Mouse (Mus musculus) heart, adult 18-20 months (tissue): ENCODE results near the gene Apbb2. TPM values are rescaled to one million over a fixed set of nuclear protein-coding genes. Genes with fewer than 3 reads are reported as not detected.
"Not testable (repeated sequence)": the region's sequence is repeated elsewhere in the genome, so short reads cannot be mapped to it uniquely, and the experiment has no call there.

Experiments
- DNase-seq, 2 experiments: peaks; one replicate each; pipeline ENCODE4 v3.0.0; 2021 to 2022; ENCODE audit warnings: mixed read lengths in 1 of 2
- total RNA-seq, 2 experiments: library from RNA; stranded (reverse); gene quantifications; 2 replicates each; pipeline ENCODE4 v1.2.3; 2021

The Apbb2 gene
- total RNA-seq, 2 experiments from 2014 or later = 45.5 to 46.5 TPM

DNA sequence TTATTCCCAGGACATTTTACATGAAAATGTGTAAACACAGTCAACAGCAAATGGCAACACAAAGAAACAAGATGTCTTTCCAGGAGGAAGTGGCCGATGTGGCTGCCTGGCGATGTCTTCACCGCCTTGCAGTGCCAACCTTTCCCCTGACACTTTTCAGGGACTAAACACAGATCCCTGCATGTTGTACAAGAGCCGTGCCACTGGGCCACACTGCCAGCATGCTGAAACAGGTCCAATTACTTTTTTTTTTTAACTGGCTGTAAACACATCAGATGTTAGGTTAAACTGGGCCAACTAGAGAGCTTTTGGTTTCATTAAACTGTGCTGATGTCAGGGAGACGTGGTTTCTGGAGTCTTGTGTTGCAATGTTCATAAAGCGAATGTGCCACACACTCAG lies 319.7 kb downstream of the Apbb2 start:
- no peak for DNase-seq

DNA sequence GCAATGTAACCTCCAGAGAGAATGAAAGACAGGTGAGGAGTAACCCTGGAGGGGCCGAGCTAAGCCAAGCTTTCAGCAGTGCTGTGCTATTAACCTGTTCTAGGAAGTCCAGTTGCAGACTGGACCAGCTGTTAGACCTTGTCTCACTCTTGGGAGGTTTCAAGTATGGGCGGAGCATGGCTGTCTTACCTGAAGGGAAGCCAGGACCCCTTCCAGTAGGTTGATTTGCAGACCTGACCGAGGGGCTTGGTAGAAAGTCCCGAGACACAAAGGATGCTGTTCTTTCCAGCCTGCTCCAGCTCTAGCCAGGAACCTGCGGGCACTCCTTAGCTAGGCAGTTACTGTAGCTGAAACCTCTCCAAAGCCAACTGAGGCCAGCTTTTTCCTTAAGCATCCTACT lies 322.5 kb downstream of the Apbb2 start:
- no peak for DNase-seq

DNA sequence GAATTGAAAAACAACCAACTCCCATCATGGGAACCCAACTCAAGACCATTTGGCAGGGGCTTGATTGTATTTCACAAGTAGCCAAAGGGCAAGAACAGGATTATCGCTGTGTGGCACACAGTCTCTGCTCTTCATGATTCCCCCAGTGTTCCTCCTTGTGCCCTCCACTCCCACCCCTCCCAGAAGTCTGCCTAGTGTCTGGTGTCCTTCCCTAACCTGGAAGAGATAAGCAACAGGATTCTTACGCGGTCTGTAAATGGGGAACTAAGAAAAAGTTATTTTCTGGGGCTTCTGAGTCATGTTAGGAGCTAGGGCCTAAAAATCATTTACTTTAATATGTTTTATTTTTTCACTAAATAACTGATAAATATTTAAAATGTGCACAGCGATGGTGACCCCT lies 323.6 kb downstream of the Apbb2 start:
- no peak for DNase-seq

DNA sequence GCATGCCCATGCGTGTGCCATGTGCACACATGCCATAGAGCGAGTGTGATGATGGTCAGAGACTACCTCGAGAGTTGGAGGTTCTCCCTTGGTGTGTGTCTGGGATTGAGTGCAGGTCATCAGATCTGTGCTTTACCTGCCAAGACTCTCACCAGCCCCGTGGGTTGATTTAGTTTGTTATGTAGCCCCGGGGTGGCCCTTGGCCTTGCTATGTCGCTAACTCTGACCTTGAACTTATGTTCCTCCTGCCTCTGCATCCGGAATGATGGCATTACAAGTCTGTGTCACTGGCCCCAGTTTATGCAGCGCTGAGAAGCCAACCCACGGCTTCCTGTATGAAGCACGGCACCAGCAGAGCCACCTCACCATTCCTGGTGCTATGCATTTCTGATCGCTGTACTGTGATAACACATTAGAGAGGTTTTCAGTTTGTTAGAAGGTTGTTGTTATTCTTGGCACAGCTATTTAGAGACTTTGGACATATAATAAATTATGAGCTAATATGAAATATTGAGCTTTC lies 324.4 kb downstream of the Apbb2 start:
- DNase-seq = no peak

DNA sequence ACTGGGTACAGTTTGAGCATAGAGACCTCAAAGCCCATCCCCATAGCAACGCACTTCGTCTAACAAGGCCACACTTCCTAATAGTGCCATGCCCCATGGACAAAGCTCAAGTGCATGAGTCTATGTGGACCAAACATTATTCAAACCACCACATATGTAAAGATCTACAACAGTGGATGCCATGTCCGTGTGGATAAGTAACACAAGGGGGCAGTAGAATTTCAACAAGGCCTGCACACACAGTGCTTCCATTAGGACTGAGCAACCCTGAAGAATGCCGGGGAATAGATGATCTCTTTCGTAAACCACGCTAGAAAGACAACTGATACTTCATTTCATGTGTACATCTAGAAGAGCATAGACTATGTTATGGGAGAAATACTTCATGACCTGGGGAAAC lies 337.8 kb downstream of the Apbb2 start:
- peak in 1 of 2 experiments; percentile 10 for DNase-seq

DNA sequence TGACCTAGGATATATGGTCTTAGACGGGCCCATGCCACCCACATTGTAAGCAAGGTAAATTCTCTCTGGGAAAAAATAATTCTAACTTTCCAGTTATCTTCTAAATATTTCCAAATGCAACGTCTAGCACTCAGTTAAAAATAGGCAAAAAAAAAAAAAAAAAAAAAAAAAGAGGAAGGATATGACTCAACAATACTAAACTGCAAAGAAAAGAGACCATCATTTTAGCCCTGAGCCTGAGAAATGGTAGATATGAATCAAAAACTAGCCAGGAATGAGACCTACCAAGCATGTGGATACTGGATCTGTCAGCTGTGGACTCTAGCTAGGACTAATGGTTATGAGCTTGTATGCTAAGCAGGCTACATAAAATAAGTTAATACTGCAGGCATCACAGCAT lies 338.9 kb downstream of the Apbb2 start:
- no peak for DNase-seq

DNA sequence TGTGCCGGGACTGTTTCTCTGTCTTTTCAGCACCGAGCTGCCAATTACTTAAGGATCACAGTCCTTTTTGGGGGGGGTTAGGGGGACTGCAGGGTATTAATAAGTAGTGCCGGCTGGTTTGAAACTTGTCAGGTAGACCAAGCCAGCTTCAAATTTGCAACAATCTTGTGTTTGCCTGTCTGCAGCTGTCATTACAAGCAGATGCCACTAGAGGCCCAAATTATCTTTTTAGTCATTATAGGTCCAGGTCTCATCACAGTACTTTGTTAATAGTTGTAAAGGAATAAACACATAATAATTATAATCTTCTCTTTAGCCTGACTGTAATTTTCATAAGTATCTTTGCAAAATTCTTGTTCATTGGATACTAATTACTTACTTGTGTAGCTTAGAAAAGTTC lies 344.2 kb downstream of the Apbb2 start:
- no peak for DNase-seq

DNA sequence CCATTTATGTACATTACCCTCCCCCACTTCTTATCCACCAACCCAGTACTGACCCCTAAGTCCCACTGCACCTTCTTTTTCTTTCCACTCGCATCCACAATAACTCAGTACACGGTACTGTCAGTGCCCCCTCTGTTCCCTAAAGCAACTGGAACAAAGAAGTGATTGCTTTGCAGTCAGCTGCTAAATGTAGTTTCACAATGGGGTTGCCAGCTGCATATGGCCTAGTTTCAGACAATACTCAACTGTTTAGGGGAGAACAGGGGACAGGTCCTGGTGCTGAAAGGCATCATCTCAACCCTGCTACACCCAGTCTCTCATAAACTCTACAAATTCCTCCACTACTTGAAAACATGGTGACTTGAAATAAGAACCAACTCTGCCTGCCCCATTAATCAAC lies 347.4 kb downstream of the Apbb2 start:
- no peak for DNase-seq

DNA sequence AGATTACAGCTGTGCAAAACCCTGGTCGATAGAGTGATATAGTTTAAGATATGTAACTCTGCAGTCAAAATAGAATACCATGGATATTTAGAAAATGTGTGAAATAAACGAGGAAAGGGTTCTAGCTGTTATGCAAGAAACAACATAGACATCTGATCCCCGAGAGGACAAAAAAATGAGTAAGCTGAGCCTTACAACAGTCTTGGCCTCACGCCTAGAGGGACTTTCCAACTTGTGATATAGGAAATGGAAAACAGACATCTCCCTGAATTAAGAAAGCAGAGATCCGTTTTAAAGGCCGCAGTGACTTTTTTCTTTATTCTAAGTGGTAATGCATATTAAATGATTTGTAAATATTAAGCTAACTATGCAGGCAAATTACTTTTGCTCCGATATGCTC lies 349.0 kb downstream of the Apbb2 start:
- DNase-seq = peak; percentile 59 to 60

DNA sequence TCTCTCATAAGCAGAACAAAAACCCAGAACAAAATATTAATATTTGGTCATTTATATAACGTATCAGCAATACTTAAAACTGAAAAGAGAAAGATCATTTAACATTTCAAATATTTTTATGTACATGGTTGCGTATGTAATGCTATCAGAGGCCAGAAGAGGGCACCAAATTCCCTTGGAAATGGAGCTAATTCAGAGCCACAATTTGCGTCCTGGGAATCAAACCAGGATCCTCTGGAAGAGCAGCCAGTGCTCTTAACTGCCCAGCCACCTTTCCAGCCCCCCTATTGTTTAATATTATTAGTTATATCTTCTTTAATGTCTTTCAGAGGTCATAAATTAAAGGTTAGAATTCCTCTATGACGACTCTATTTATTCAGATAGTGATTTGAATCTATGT lies 355.2 kb downstream of the Apbb2 start:
- peak in 1 of 2 experiments; percentile 59 for DNase-seq

DNA sequence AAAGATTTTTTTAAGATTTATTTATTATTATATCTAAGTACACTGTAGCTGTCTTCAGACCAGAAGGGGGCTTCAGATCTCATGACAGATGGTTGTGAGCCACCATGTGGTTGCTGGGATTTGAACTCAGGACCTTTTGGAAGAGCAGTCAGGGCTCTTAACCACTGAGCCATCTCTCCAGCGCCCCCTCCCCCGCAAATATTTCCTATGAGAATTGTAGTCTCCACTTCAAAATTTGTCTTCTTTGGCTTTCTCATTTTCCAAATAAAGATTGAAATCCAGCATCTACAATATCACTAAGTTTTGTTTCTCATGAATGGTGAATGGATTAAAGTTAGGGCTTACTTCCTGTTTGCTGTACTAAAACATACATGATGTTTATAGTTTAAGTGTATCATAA lies 356.1 kb downstream of the Apbb2 start:
- DNase-seq = no peak

DNA sequence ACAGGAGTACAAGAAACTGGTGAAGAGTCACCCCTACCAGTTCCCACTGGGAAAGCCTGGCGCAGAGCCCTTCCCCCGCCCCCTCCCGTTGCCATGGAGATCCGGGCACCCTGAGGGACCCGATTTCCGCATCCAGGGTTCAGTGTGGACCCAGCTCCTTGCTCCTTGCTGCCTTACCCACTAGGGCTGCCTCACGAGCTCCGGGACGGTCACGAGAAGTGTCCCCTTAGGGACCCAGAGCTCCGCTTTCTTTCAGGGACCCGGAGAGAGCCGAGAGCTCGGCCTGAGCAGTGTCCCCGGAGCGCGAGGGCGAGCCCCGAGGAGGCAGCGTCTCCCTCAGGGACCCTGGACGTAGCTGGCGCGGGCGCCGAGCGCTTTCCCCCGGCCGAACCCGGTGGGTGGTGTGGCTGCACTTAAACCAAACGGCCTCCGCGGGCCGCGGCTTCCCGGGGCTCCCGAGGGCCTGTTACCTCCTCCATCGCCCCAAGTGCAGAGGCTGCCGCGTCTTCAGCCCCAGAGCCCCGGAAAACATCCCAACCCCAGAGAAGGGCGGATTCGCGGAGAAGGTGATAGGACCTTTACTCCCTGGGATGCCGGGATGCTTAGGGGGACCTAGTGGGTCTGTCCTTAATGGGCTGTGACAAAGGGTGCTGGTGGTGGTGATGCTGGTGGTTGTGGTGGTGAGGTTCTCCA lies 358.7 kb downstream of the Apbb2 start, which contains the start of gene Nsun7:
TSS of gene Nsun7 (plus strand) at position 142 of the 693 bp plus-strand sequence.
- peak; percentile 68 to 84 for DNase-seq

DNA sequence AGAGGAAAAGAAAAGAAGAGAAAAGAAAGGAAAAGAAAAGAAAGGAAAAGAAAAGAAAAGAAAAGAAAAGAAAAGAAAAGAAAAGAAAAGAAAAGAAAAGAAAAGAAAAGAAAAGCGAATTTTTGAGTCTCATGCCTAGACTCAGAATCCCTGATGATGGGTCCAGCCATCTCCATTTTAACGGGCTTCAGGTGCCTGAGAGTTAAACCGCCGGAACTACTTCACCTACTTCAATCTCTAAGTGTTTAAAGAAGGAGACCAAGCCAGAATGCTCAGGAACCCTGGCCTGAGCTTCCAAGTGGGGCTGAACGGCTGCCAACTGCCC lies 359.2 kb downstream of the Apbb2 start:
- not testable (repeated sequence) for DNase-seq

DNA sequence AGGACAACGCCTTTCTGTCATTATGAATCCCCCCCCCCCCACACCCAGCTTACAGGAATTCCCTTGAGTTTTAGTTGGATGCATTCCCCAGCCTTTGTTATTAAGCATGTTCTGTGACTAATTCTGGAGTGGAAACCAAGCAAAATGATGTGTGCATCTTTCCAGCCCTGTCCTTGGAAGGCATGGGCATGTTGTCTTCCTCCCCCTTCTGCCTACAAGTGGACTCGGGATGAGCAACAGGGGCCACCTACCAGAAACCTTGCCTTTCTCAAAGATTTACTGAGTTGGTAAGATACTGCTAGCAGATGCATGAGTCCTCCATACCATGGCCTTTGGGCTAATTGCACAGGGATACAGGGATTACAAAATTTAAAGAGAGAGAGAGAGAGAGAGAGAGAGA lies 359.6 kb downstream of the Apbb2 start:
- DNase-seq = no peak

DNA sequence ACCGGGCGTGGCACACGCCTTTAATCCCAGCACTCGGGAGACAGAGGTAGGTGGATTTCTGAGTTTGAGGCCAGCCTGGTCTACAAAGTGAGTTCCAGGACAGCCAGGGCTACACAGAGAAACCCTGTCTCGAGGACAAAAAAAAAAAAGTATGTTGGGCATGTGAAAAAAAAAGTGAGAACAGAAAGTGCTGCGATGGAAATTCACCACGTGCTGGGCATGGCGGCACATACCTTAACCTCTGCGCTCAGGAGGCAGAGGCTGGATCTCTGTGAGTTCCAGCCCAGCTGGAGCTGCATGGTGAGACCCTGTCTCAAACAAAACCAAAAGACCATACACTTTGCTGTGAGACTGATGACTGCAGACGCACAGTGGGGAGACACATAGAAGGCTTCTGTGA lies 363.5 kb downstream of the Apbb2 start:
- no peak for DNase-seq

DNA sequence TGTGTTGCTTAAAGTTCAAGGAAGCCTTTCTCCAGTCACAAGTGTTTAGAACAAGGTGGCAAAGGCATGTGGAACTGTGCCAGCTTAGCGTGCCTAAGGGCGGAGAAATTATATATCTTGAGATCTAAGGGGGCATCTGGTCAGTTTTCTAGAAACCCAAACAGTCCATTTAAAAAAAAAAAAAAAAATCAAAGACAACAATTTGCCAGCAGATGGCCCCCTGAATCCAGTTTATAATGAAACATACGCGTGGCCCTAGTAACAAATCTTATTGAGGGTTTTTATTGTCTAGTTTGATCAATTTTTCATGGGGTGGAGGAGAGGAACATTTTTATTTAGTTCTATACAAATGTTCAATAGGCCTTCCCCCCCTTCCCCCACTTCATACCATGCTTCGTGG lies 365.4 kb downstream of the Apbb2 start:
- DNase-seq = no peak

Other genes with a start within 250 kb of the Apbb2 start
- gene Uchl1, start 57.3 kb upstream of the Apbb2 start, total RNA-seq = 1 to 10 TPM; 8.3 to 8.4 TPM
- 100 to 1,000 TPM; 237 to 240 TPM for gene Limch1, start 127.0 kb upstream of the Apbb2 start, total RNA-seq